Mouse (Mus musculus): ENCODE data around the gene Naa60. TPM values are rescaled to one million over a fixed set of nuclear protein-coding genes. Genes with fewer than 3 reads are reported as not detected.
"Not testable (repeated sequence)": the region's sequence is repeated elsewhere in the genome, so short reads cannot be mapped to it uniquely, and the experiment has no call there.

Gene Naa60
- polyA plus RNA-seq, 1 experiment from 2014 or later = 33.9 TPM

DNA sequence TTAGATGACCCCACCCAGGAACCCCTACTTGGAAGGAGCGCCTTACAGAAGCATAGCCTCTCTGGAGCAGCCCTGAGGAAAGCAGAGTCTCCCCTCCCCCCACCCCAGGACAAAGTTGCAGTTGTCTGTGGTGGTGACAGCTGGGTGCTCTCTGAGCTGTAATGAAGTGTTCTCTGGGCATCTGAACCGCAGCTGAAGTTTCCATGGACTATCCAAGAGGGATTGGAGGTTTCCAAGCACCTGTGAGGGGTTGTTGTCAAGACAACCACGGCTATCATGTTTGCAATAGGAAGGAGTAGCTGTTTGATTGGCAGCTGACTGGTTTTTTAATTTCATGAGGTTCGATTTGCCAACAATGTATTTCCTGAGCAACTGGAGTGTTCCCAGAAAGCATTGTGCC lies 29.2 kb upstream of the Naa60 start:
- Histone ChIP-seq H3K9me3 (ENCODE audit: low read length) (no peaks in the 10 kb centered on the region), H3K9ac (replicated peaks) (no peak overlapping the region), H3K27me3 (ENCODE audit: insufficient read depth, low read length) (no peaks in the 10 kb centered on the region), H3K36me3 (replicated peaks; ENCODE audit: insufficient read depth, low read length) (no peaks in the 10 kb centered on the region), H3K4me2 (ENCODE audit: low read depth, low read length) (peak overlapping the region; percentile 49), H3K4me1 (ENCODE audit: insufficient read depth) (peaks cover 11% of the 10 kb centered on the region), H3K27ac (ENCODE audit: low read depth) (peak overlapping the region; percentile 84), H3K4me3 (ENCODE audit: low read depth, low read length) (no peak overlapping the region)
- ATAC-seq (no peak), DNase-seq (no peak)
- WGBS (ENCODE audit: insufficient replicate concordance) = 20% methylated on average over 4 of the region's 4 CpGs
- TF ChIP-seq CTCF (IDR thresholded peaks at IDR 0.05; ENCODE audit: low read depth) (no peak), EP300 (IDR thresholded peaks at IDR 0.05; ENCODE audit: low read depth) (no peak)

DNA sequence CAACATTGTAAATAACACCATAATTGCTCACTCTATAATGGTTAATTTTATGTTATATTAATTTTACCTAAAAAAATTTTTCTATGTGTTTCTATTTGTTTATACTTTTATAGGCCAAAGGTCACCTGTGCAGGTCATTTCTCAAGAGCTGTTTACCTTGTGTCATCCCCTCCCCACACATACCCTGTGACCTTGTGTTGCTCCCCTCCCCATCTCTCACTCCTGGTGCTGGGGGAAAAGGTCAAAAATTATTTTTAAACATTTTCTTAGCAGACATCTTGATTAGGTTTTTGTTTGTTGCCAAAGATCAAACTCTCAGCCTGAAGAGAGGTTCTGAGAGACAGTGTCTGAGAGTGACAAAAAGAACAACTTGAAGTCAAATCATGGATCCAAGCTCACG lies 28.4 kb upstream of the Naa60 start:
- DNase-seq (no peak), ATAC-seq (no peak; the same call in 1 of the 2 replicates)
- peak overlapping the region; percentile 49; the same call in 1 of the 2 replicates for H3K4me2 ChIP-seq (ENCODE audit: low read depth, low read length)
- H3K4me3 ChIP-seq (ENCODE audit: low read depth, low read length) = no peak overlapping the region
- H3K36me3 ChIP-seq (replicated peaks; ENCODE audit: insufficient read depth, low read length) = no peaks in the 10 kb centered on the region
- no peaks in the 10 kb centered on the region for H3K9me3 ChIP-seq (ENCODE audit: low read length)
- H3K9ac ChIP-seq (replicated peaks) = no peak overlapping the region
- WGBS (ENCODE audit: insufficient replicate concordance) = 30% methylated on average over 1 of the region's 1 CpGs
- H3K27ac ChIP-seq (ENCODE audit: low read depth) = peak overlapping the region; percentile 84
- TF ChIP-seq CTCF (IDR thresholded peaks at IDR 0.05; ENCODE audit: low read depth) (no peak), EP300 (IDR thresholded peaks at IDR 0.05; ENCODE audit: low read depth) (peak; percentile 45; the same call in 1 of the 2 replicates)
- H3K27me3 ChIP-seq (ENCODE audit: insufficient read depth, low read length) = no peaks in the 10 kb centered on the region
- H3K4me1 ChIP-seq (ENCODE audit: insufficient read depth) = peaks cover 13% of the 10 kb centered on the region

DNA sequence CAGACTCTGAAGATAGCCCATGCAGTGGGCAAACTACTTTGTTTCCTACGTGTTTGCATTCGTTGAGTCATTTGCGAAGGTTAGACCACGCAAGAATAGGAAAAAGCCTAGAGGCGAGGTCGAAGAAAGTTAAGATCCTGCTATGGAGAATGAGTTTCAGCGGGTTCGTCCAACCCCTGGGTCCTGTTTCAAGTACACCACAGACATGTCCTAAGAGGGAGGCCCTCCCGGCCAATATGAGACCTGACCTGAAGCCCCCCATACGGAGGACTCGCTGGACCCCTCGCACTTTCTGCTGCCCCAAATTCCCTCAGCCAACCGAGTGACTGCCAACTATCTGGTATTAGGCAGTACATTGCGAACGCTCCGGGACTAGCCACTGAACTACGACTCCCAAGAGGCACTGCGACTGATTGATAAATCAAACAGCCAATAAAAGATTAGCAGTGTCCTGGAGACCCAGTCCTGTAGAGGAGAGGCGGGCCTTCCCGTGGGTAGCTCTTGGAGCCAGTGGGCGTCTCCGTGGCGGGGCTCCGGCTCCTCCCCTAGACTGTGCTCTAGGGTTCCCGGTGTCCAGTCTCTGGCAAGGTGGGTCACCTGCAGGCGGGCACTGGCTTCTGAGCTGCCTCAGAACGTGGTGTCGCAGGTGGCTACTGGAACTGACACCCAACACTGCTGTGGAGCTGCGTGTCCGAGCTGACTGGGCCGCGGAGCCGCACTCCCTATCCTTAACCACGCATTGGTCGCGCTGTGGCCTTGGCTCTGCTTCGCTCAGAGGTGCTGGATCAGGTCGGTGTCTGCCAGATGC lies 25.3 kb upstream of the Naa60 start, which contains the start of gene Zfp174:
Gene Zfp174 (plus strand): TSS at position 558 of the 808 bp plus-strand sequence.
- ATAC-seq (peak; percentile 98), DNase-seq (peak; percentile 93)
- Histone ChIP-seq H3K27ac (ENCODE audit: low read depth) (peak within 1 kb of the TSS; percentile 81), H3K4me2 (ENCODE audit: low read depth, low read length) (peak within 1 kb of the TSS; percentile 85), H3K9ac (replicated peaks) (peak within 1 kb of the TSS; percentile 74), H3K4me1 (ENCODE audit: insufficient read depth) (peaks cover 13% of the 10 kb centered on the region), H3K27me3 (ENCODE audit: insufficient read depth, low read length) (no peaks in the 10 kb centered on the region), H3K9me3 (ENCODE audit: low read length) (no peaks in the 10 kb centered on the region), H3K4me3 (ENCODE audit: low read depth, low read length) (peak within 1 kb of the TSS; percentile 58), H3K36me3 (replicated peaks; ENCODE audit: insufficient read depth, low read length) (no peaks in the 10 kb centered on the region)
- TF ChIP-seq CTCF (IDR thresholded peaks at IDR 0.05; ENCODE audit: low read depth) (no peak), EP300 (IDR thresholded peaks at IDR 0.05; ENCODE audit: low read depth) (no peak)
- WGBS (ENCODE audit: insufficient replicate concordance) = 2% methylated on average over 38 of the region's 38 CpGs

DNA sequence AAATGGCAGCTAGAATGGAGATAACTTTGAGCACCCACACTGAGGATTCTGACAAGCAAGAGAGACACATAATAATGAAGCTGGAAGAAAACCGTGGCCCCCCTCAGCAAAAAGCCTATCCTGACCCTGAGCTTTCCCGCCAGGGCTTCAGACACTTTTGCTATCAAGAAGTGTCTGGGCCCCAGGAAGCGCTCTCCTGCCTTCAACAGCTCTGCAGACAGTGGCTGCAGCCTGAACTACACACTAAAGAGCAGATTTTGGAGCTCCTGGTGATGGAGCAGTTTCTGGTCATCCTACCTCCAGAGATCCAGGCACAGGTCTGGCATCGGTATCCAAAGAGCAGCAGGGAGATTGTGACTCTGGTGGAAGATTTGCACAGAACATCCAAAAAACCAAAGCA lies 24.3 kb upstream of the Naa60 start:
- Histone ChIP-seq H3K27ac (ENCODE audit: low read depth) (peak overlapping the region; percentile 81; the same call in 1 of the 2 replicates), H3K36me3 (replicated peaks; ENCODE audit: insufficient read depth, low read length) (no peaks in the 10 kb centered on the region), H3K27me3 (ENCODE audit: insufficient read depth, low read length) (no peaks in the 10 kb centered on the region), H3K4me3 (ENCODE audit: low read depth, low read length) (0 out of 2 replicates have a peak overlapping the region, but pooled peaks have one; percentile 58), H3K9ac (replicated peaks) (peak overlapping the region; percentile 74; the same call in 1 of the 2 replicates), H3K4me1 (ENCODE audit: insufficient read depth) (peaks cover 13% of the 10 kb centered on the region), H3K4me2 (ENCODE audit: low read depth, low read length) (peak overlapping the region; percentile 85), H3K9me3 (ENCODE audit: low read length) (no peaks in the 10 kb centered on the region)
- 73% methylated on average over 4 of the region's 4 CpGs for WGBS (ENCODE audit: insufficient replicate concordance)
- ATAC-seq = no peak
- TF ChIP-seq CTCF (IDR thresholded peaks at IDR 0.05; ENCODE audit: low read depth) (no peak), EP300 (IDR thresholded peaks at IDR 0.05; ENCODE audit: low read depth) (no peak)
- no peak for DNase-seq

DNA sequence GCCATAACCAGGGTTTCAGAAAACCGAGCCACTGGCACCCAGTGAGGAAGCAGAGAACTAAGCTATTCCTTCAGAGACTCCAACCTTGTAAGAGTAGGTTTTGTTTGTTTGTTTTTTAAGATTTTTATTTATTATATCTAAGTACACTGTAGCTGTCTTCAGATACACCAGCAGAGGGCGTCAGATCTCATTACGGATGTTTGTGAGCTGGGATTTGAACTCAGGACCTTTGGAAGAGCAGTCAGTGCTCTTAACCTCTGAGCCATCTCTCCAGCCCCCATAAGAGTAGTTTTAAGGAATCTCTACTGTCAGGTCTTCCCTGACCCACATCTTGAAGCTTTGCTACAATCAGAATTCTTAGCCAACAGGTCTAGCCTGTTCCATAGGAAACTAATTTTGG lies 23.8 kb upstream of the Naa60 start:
- DNase-seq = no peak
- WGBS (ENCODE audit: insufficient replicate concordance) = 65% methylated on average over 3 of the region's 3 CpGs
- H3K36me3 ChIP-seq (replicated peaks; ENCODE audit: insufficient read depth, low read length) = no peaks in the 10 kb centered on the region
- ATAC-seq = no peak
- TF ChIP-seq CTCF (IDR thresholded peaks at IDR 0.05; ENCODE audit: low read depth) = peak; percentile 40
- TF ChIP-seq EP300 (IDR thresholded peaks at IDR 0.05; ENCODE audit: low read depth) = no peak
- peaks cover 13% of the 10 kb centered on the region for H3K4me1 ChIP-seq (ENCODE audit: insufficient read depth)
- H3K4me3 ChIP-seq (ENCODE audit: low read depth, low read length) = no peak overlapping the region
- H3K27me3 ChIP-seq (ENCODE audit: insufficient read depth, low read length) = no peaks in the 10 kb centered on the region
- H3K9ac ChIP-seq (replicated peaks) = no peak overlapping the region
- peak overlapping the region; percentile 85; the same call in 1 of the 2 replicates for H3K4me2 ChIP-seq (ENCODE audit: low read depth, low read length)
- H3K9me3 ChIP-seq (ENCODE audit: low read length) = no peaks in the 10 kb centered on the region
- H3K27ac ChIP-seq (ENCODE audit: low read depth) = no peak overlapping the region

DNA sequence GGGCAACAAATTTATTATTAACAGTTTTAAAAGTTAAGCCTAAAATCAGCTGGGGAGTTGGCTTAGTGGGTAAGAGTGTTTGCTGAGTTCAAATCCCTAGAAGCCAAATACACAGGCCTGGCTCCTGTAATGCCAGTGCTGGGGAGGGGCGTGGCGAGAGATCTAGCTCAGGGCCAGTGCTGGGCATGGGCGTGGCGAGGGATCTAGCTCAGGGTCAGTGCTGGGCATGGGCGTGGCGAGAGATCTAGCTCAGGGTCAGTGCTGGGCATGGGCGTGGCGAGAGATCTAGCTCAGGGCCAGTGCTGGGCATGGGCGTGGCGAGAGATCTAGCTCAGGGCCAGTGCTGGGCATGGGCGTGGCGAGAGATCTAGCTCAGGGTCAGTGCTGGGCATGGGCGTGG lies 20.9 kb upstream of the Naa60 start:
- H3K4me3 ChIP-seq (ENCODE audit: low read depth, low read length); H3K9ac ChIP-seq (replicated peaks); DNase-seq; H3K4me2 ChIP-seq (ENCODE audit: low read depth, low read length); H3K27ac ChIP-seq (ENCODE audit: low read depth); H3K36me3 ChIP-seq (replicated peaks; ENCODE audit: insufficient read depth, low read length); H3K4me1 ChIP-seq (ENCODE audit: insufficient read depth); ATAC-seq; H3K27me3 ChIP-seq (ENCODE audit: insufficient read depth, low read length); H3K9me3 ChIP-seq (ENCODE audit: low read length): not testable (repeated sequence)
- 81% methylated on average over 13 of the region's 13 CpGs for WGBS (ENCODE audit: insufficient replicate concordance)
